Mouse (Mus musculus): ENCODE measurements around the gene Galnt10. TPM values are rescaled to one million over a fixed set of nuclear protein-coding genes. Genes with fewer than 3 reads are reported as not detected.

Gene Galnt10
- total and polyA plus RNA-seq, 3 experiments, result 17.5 to 41.2 (median 21.4) TPM

- peak; percentile 68 for DNase-seq (ENCODE audit: low spot score)
- Histone ChIP-seq H3K27me3 (ENCODE audit: insufficient read depth, low read length) (no peaks in the 10 kb centered on the region), H3K36me3 (replicated peaks) (peaks cover 93% of the 10 kb centered on the region)
These were observed 133.1 kb downstream of the Galnt10 start for GRCm38 (mm10) chr11:57778349-57778748.

GRCm38 (mm10) chr11:57779824-57780223 is 134.6 kb downstream of the Galnt10 start:
- Histone ChIP-seq H3K4me1 (ENCODE audit: insufficient read depth, low read depth, low read length) (peaks cover 15% of the 10 kb centered on the region), H3K27me3 (ENCODE audit: insufficient read depth, low read length) (no peaks in the 10 kb centered on the region), H3K4me3 (ENCODE audit: low read depth, low read length) (no peak overlapping the region), H3K9me3 (replicated peaks) (no peaks in the 10 kb centered on the region), H3K36me3 (replicated peaks) (peaks cover 93% of the 10 kb centered on the region)
- ATAC-seq (ENCODE audit: extremely low read depth, insufficient number of reproducible peaks, low FRiP score, poor library complexity, severe bottlenecking) (no peak), DNase-seq (ENCODE audit: low spot score) (no peak)
- TF ChIP-seq TAL1 (conservative IDR thresholded peaks at IDR 0.05; ENCODE audit: low read depth, low read length), result no peak
- no peak for TF ChIP-seq GATA2 (IDR thresholded peaks at IDR 0.05; ENCODE audit: borderline replicate concordance, low read depth, low read length)
- no peak for TF ChIP-seq POLR2AphosphoS5 (IDR thresholded peaks at IDR 0.05; ENCODE audit: insufficient replicate concordance, low read depth, low read length)
- TF ChIP-seq GATA1 (IDR thresholded peaks at IDR 0.05; ENCODE audit: borderline replicate concordance, low read length), result no peak
- TF ChIP-seq CTCF (IDR thresholded peaks at IDR 0.05; ENCODE audit: low read depth, low read length), result no peak

More at GRCm38 (mm10) chr11:57778349-57778748, 133.1 kb downstream of the Galnt10 start:
- Histone ChIP-seq H3K4me1 (ENCODE audit: insufficient read depth, low read depth, low read length) (peaks cover 15% of the 10 kb centered on the region), H3K4me3 (ENCODE audit: low read depth, low read length) (no peak overlapping the region), H3K9me3 (replicated peaks) (no peaks in the 10 kb centered on the region)
- no peak for ATAC-seq (ENCODE audit: extremely low read depth, insufficient number of reproducible peaks, low FRiP score, poor library complexity, severe bottlenecking)
- TF ChIP-seq TAL1 (conservative IDR thresholded peaks at IDR 0.05; ENCODE audit: low read depth, low read length) (no peak), CTCF (IDR thresholded peaks at IDR 0.05; ENCODE audit: low read depth, low read length) (peak; percentile 83), POLR2AphosphoS5 (IDR thresholded peaks at IDR 0.05; ENCODE audit: insufficient replicate concordance, low read depth, low read length) (no peak), GATA1 (IDR thresholded peaks at IDR 0.05; ENCODE audit: borderline replicate concordance, low read length) (no peak)

- Histone ChIP-seq H3K9me3 (replicated peaks) (no peaks in the 10 kb centered on the region), H3K4me1 (ENCODE audit: insufficient read depth, low read depth, low read length) (peaks cover 8% of the 10 kb centered on the region; the same call in 1 of the 2 replicates), H3K4me3 (ENCODE audit: low read depth, low read length) (no peak overlapping the region), H3K27me3 (ENCODE audit: insufficient read depth, low read length) (no peaks in the 10 kb centered on the region), H3K36me3 (replicated peaks) (peaks cover 59% of the 10 kb centered on the region)
- DNase-seq (ENCODE audit: low spot score), result no peak
- ATAC-seq (ENCODE audit: extremely low read depth, insufficient number of reproducible peaks, low FRiP score, poor library complexity, severe bottlenecking), result no peak
- no peak for TF ChIP-seq CTCF (IDR thresholded peaks at IDR 0.05; ENCODE audit: low read depth, low read length)
- TF ChIP-seq POLR2AphosphoS5 (IDR thresholded peaks at IDR 0.05; ENCODE audit: insufficient replicate concordance, low read depth, low read length), result no peak
- no peak for TF ChIP-seq GATA1 (IDR thresholded peaks at IDR 0.05; ENCODE audit: borderline replicate concordance, low read length)
- no peak for TF ChIP-seq TAL1 (conservative IDR thresholded peaks at IDR 0.05; ENCODE audit: low read depth, low read length)
- no peak for TF ChIP-seq GATA2 (IDR thresholded peaks at IDR 0.05; ENCODE audit: borderline replicate concordance, low read depth, low read length)
These were observed 141.6 kb downstream of the Galnt10 start for GRCm38 (mm10) chr11:57786616-57787418.

- Histone ChIP-seq H3K4me1 (ENCODE audit: insufficient read depth, low read depth, low read length) (peaks cover 10% of the 10 kb centered on the region; the same call in 1 of the 2 replicates), H3K9me3 (replicated peaks) (no peaks in the 10 kb centered on the region), H3K27me3 (ENCODE audit: insufficient read depth, low read length) (no peaks in the 10 kb centered on the region), H3K36me3 (replicated peaks) (peaks cover 49% of the 10 kb centered on the region), H3K4me3 (ENCODE audit: low read depth, low read length) (no peak overlapping the region)
- ATAC-seq (ENCODE audit: extremely low read depth, insufficient number of reproducible peaks, low FRiP score, poor library complexity, severe bottlenecking), result no peak; the same call in 1 of the 2 replicates
- TF ChIP-seq GATA1 (IDR thresholded peaks at IDR 0.05; ENCODE audit: borderline replicate concordance, low read length), result no peak
- no peak for TF ChIP-seq TAL1 (conservative IDR thresholded peaks at IDR 0.05; ENCODE audit: low read depth, low read length)
- peak; percentile 36 for TF ChIP-seq CTCF (IDR thresholded peaks at IDR 0.05; ENCODE audit: low read depth, low read length)
- TF ChIP-seq POLR2AphosphoS5 (IDR thresholded peaks at IDR 0.05; ENCODE audit: insufficient replicate concordance, low read depth, low read length), result no peak
- TF ChIP-seq GATA2 (IDR thresholded peaks at IDR 0.05; ENCODE audit: borderline replicate concordance, low read depth, low read length), result no peak
- DNase-seq (ENCODE audit: low spot score), result peak; percentile 50
These were observed 142.7 kb downstream of the Galnt10 start for GRCm38 (mm10) chr11:57787913-57788312.

GRCm38 (mm10) chr11:57790866-57791535 is 145.8 kb downstream of the Galnt10 start:
- Histone ChIP-seq H3K27me3 (ENCODE audit: insufficient read depth, low read length) (no peaks in the 10 kb centered on the region), H3K36me3 (replicated peaks) (peaks cover 19% of the 10 kb centered on the region), H3K4me1 (ENCODE audit: insufficient read depth, low read depth, low read length) (peaks cover 10% of the 10 kb centered on the region; the same call in 1 of the 2 replicates), H3K9me3 (replicated peaks) (no peaks in the 10 kb centered on the region), H3K4me3 (ENCODE audit: low read depth, low read length) (no peak overlapping the region; the same call in 1 of the 2 replicates)
- peak; percentile 60; the same call in 1 of the 2 replicates for ATAC-seq (ENCODE audit: extremely low read depth, insufficient number of reproducible peaks, low FRiP score, poor library complexity, severe bottlenecking)
- DNase-seq (ENCODE audit: low spot score), result peak; percentile 51
- no peak for TF ChIP-seq GATA1 (IDR thresholded peaks at IDR 0.05; ENCODE audit: borderline replicate concordance, low read length)
- no peak for TF ChIP-seq POLR2AphosphoS5 (IDR thresholded peaks at IDR 0.05; ENCODE audit: insufficient replicate concordance, low read depth, low read length)
- no peak for TF ChIP-seq TAL1 (conservative IDR thresholded peaks at IDR 0.05; ENCODE audit: low read depth, low read length)
- TF ChIP-seq CTCF (IDR thresholded peaks at IDR 0.05; ENCODE audit: low read depth, low read length), result no peak
- TF ChIP-seq GATA2 (IDR thresholded peaks at IDR 0.05; ENCODE audit: borderline replicate concordance, low read depth, low read length), result no peak

- TF ChIP-seq POLR2AphosphoS5 (IDR thresholded peaks at IDR 0.05; ENCODE audit: insufficient replicate concordance, low read depth, low read length) (no peak), GATA2 (IDR thresholded peaks at IDR 0.05; ENCODE audit: borderline replicate concordance, low read depth, low read length) (no peak), CTCF (IDR thresholded peaks at IDR 0.05; ENCODE audit: low read depth, low read length) (no peak), TAL1 (conservative IDR thresholded peaks at IDR 0.05; ENCODE audit: low read depth, low read length) (no peak), GATA1 (IDR thresholded peaks at IDR 0.05; ENCODE audit: borderline replicate concordance, low read length) (no peak)
- Histone ChIP-seq H3K36me3 (replicated peaks) (peaks cover 4% of the 10 kb centered on the region), H3K4me1 (ENCODE audit: insufficient read depth, low read depth, low read length) (peaks cover 15% of the 10 kb centered on the region; the same call in 1 of the 2 replicates), H3K9me3 (replicated peaks) (no peaks in the 10 kb centered on the region), H3K4me3 (ENCODE audit: low read depth, low read length) (no peak overlapping the region), H3K27me3 (ENCODE audit: insufficient read depth, low read length) (no peaks in the 10 kb centered on the region)
- no peak for ATAC-seq (ENCODE audit: extremely low read depth, insufficient number of reproducible peaks, low FRiP score, poor library complexity, severe bottlenecking)
- DNase-seq (ENCODE audit: low spot score), result no peak
These were observed 149.8 kb downstream of the Galnt10 start for GRCm38 (mm10) chr11:57795086-57795485.

Measured in G1E (cell line).